Mouse (Mus musculus) large intestine, adult 2 months (tissue): ENCODE data around the gene Smad3. TPM values are rescaled to one million over a fixed set of nuclear protein-coding genes. Genes with fewer than 3 reads are reported as not detected.

Experiments
- DNase-seq: peaks from one replicate; pipeline ENCODE4 v3.0.0-alpha.2; 2012; ENCODE audit warnings: low read depth, low spot score
- WGBS: fragments of 180-500 bp; shearing (Covaris S2); methylation state at CpG from one replicate; pipeline ENCODE4 v1.1.7; 2018; 5-methylcytosine and 5-hydroxymethylcytosine counted together
- polyA plus RNA-seq: library from polyadenylated mRNA; depleted of rRNA; stranded (reverse); fragments of >200 nt; gene quantifications from 2 replicates; pipeline ENCODE4 v1.2.3, GENCODE M21; 2012; rRNA removed

Gene Smad3
- polyA plus RNA-seq, 1 experiment: 16.2 TPM

GRCm38 (mm10) chr9:63611967-63612366 is 145.8 kb downstream of the Smad3 start:
- no peak for DNase-seq
- 73% methylated on average over 5 of the region's 5 CpGs for WGBS

- WGBS: 61% methylated on average over 13 of the region's 13 CpGs
- no peak for DNase-seq
Measured at GRCm38 (mm10) chr9:63610841-63611366, 146.9 kb downstream of the Smad3 start.

- DNase-seq: no peak
- 88% methylated on average over 6 of the region's 6 CpGs for WGBS
Measured at GRCm38 (mm10) chr9:63610231-63610630, 147.6 kb downstream of the Smad3 start.

GRCm38 (mm10) chr9:63609776-63610175 is 148.0 kb downstream of the Smad3 start:
- WGBS: 70% methylated on average over 2 of the region's 2 CpGs
- no peak for DNase-seq

GRCm38 (mm10) chr9:63609246-63609645 is 148.5 kb downstream of the Smad3 start:
- no peak for DNase-seq
- WGBS: 83% methylated on average over 8 of the region's 8 CpGs

- 74% methylated on average over 6 of the region's 6 CpGs for WGBS
- no peak for DNase-seq
Measured at GRCm38 (mm10) chr9:63608006-63608405, 149.8 kb downstream of the Smad3 start.

GRCm38 (mm10) chr9:63606594-63606993 is 151.2 kb downstream of the Smad3 start:
- no peak for DNase-seq
- WGBS: 80% methylated on average over 2 of the region's 2 CpGs

- WGBS: 24% methylated on average over 6 of the region's 6 CpGs
- no peak for DNase-seq
Measured at GRCm38 (mm10) chr9:63603849-63604248, 153.9 kb downstream of the Smad3 start.

- no peak for DNase-seq
- WGBS: under 1% methylated on average over 69 of the region's 70 CpGs
Measured at GRCm38 (mm10) chr9:63602043-63602939, 155.5 kb downstream of the Smad3 start, which contains the start of the genes Iqch and Aagab. Gene Iqch (minus strand): TSS chr9:63602493. Gene Aagab (plus strand): TSS chr9:63602660.

Other genes starting within 250 kb of the Smad3 start
- gene Iqch, start 155.5 kb downstream of the Smad3 start, polyA plus RNA-seq: not detected in 2 replicates
- gene Aagab, start 155.3 kb downstream of the Smad3 start, polyA plus RNA-seq: 15.0 and 20.2 TPM in 2 replicates